Mouse (Mus musculus) thymus, postnatal 14 days (tissue): ENCODE results near the gene Dusp1.

Experiments
- DNase-seq: peaks from one replicate; pipeline ENCODE4 v3.0.0; 2021

The Dusp1 gene

GRCm38 (mm10) chr17:26553033-26553432, 8.9 kb downstream of the Dusp1 start:
- DNase-seq, result no peak

GRCm38 (mm10) chr17:26551104-26551503, 10.8 kb downstream of the Dusp1 start:
- no peak for DNase-seq

- DNase-seq, result no peak
These were observed 12.6 kb downstream of the Dusp1 start for GRCm38 (mm10) chr17:26549148-26549809.

- DNase-seq, result no peak
These were observed 13.4 kb downstream of the Dusp1 start for GRCm38 (mm10) chr17:26548566-26548965.

GRCm38 (mm10) chr17:26547771-26548170, 14.2 kb downstream of the Dusp1 start:
- DNase-seq, result no peak

- no peak for DNase-seq
These were observed 17.5 kb downstream of the Dusp1 start for GRCm38 (mm10) chr17:26544319-26544963.

GRCm38 (mm10) chr17:26540083-26540482, 21.8 kb downstream of the Dusp1 start:
- DNase-seq, result no peak

GRCm38 (mm10) chr17:26537722-26538471, 24.0 kb downstream of the Dusp1 start:
- peak; percentile 30 for DNase-seq

GRCm38 (mm10) chr17:26535251-26536136, 26.4 kb downstream of the Dusp1 start:
- DNase-seq, result no peak

- DNase-seq, result no peak
These were observed 27.2 kb downstream of the Dusp1 start for GRCm38 (mm10) chr17:26534695-26535094.

- no peak for DNase-seq
These were observed 28.0 kb downstream of the Dusp1 start for GRCm38 (mm10) chr17:26533871-26534372.

GRCm38 (mm10) chr17:26532476-26533045, 29.4 kb downstream of the Dusp1 start:
- no peak for DNase-seq

GRCm38 (mm10) chr17:26531395-26532027, 30.4 kb downstream of the Dusp1 start:
- DNase-seq, result no peak

GRCm38 (mm10) chr17:26530590-26531081, 31.3 kb downstream of the Dusp1 start:
- no peak for DNase-seq

- DNase-seq, result no peak
These were observed 32.1 kb downstream of the Dusp1 start for GRCm38 (mm10) chr17:26529791-26530241.

GRCm38 (mm10) chr17:26528751-26529150, 33.2 kb downstream of the Dusp1 start:
- DNase-seq, result no peak

GRCm38 (mm10) chr17:26527291-26527690, 34.6 kb downstream of the Dusp1 start:
- no peak for DNase-seq

GRCm38 (mm10) chr17:26525316-26525715, 36.6 kb downstream of the Dusp1 start:
- no peak for DNase-seq

- DNase-seq, result no peak
These were observed 37.1 kb downstream of the Dusp1 start for GRCm38 (mm10) chr17:26524801-26525200.

GRCm38 (mm10) chr17:26524316-26524715, 37.6 kb downstream of the Dusp1 start:
- no peak for DNase-seq

GRCm38 (mm10) chr17:26522711-26523110, 39.2 kb downstream of the Dusp1 start:
- DNase-seq, result no peak

GRCm38 (mm10) chr17:26518306-26518705, 43.6 kb downstream of the Dusp1 start:
- DNase-seq, result no peak
